Mouse (Mus musculus) C2C12 (cell line): ENCODE measurements around the gene Arpc5l. TPM values are rescaled to one million over a fixed set of nuclear protein-coding genes. Genes with fewer than 3 reads are reported as not detected.

Experiments
- H3K27me3 ChIP-seq: one replicate; pipeline ENCODE4 v1.6.1; 2011; ENCODE audit not compliant: control insufficient read depth, insufficient read depth, insufficient read length
- H3K36me3 ChIP-seq: one replicate; pipeline ENCODE4 v1.6.1; 2011; ENCODE audit not compliant: control insufficient read depth, insufficient read depth
- H3K4me3 ChIP-seq: one replicate; pipeline ENCODE4 v1.5.1; 2011; ENCODE audit warnings: mild to moderate bottlenecking, control low read depth; ENCODE audit not compliant: poor library complexity, insufficient read depth, severe bottlenecking
- H3K79me2 ChIP-seq: one replicate; pipeline ENCODE4 v1.6.1; 2011; ENCODE audit not compliant: control insufficient read depth, insufficient read depth
- H3K79me3 ChIP-seq: one replicate; pipeline ENCODE4 v1.6.1; 2011; ENCODE audit warnings: low read depth, control low read depth
- H3ac ChIP-seq: one replicate; pipeline ENCODE3; 2011; ENCODE audit warnings: low read depth; ENCODE audit not compliant: control insufficient read depth, insufficient read length
- CEBPB ChIP-seq: IDR thresholded peaks from one replicate; pipeline ENCODE4 v1.6.1; 2011; ENCODE audit warnings: low read depth, mild to moderate bottlenecking, control low read depth, moderate library complexity
- CTCF ChIP-seq: IDR thresholded peaks from one replicate; pipeline ENCODE4 v1.5.1; 2011; ENCODE audit not compliant: control insufficient read depth, insufficient read depth, insufficient read length
- FOSL1 ChIP-seq: IDR thresholded peaks from one replicate; pipeline ENCODE4 v1.8.0; 2011; ENCODE audit warnings: mild to moderate bottlenecking, low read length; ENCODE audit not compliant: poor library complexity, insufficient read depth, severe bottlenecking
- MAX ChIP-seq: IDR thresholded peaks from one replicate; pipeline ENCODE4 v1.6.1; 2011; ENCODE audit warnings: mild to moderate bottlenecking, control low read depth
- MYOD1 ChIP-seq: IDR thresholded peaks from one replicate; pipeline ENCODE4 v1.6.1; 2011; ENCODE audit warnings: low read depth; ENCODE audit not compliant: control insufficient read depth, insufficient read length
- MYOG ChIP-seq: IDR thresholded peaks from one replicate; pipeline ENCODE4 v1.6.1; 2011; ENCODE audit not compliant: control insufficient read depth, insufficient read length; ENCODE audit errors: extremely low read depth
- USF1 ChIP-seq: IDR thresholded peaks from one replicate; pipeline ENCODE4 v1.6.1; 2011; ENCODE audit warnings: low read depth, mild to moderate bottlenecking, control low read depth, moderate library complexity
- long read RNA-seq, 2 experiments: library from polyadenylated mRNA; unstranded; transcript quantifications; one replicate each; pipeline ENCODE4 v2.0.0; 2019 to 2020
- polyA plus RNA-seq: library from polyadenylated mRNA; unstranded; fragments of >200 nt; fragmentation: generic; extraction: Trizol; gene quantifications from one replicate; pipeline ENCODE4 v1.2.1, GENCODE M21; 2012; ENCODE audit warnings: missing spikeins

The Arpc5l gene
- polyA plus RNA-seq, result 73.7 TPM
- long read RNA-seq, experiment 1, full-length matches to known transcripts, result 12 of 30 reads
- long read RNA-seq, experiment 1, partial matches to known transcripts, result 10 of 30 reads
- long read RNA-seq, experiment 1, other reads (novel, unspliced or antisense), result 8 of 30 reads
- long read RNA-seq, experiment 2, partial matches to known transcripts, result 0 of 5 reads
- long read RNA-seq, experiment 2, other reads (novel, unspliced or antisense), result 4 of 5 reads

GRCm38 (mm10) chr2:39004880-39005435 is at the start of gene Arpc5l:
TSS of gene Arpc5l (plus strand) at chr2:39005348.
- peaks cover 85% of the 10 kb centered on the region for H3K79me2 ChIP-seq
- peaks cover 55% of the 10 kb centered on the region for H3K79me3 ChIP-seq
- peak within 1 kb of the TSS; percentile 84 for H3K4me3 ChIP-seq
- no peaks in the 10 kb centered on the region for H3K27me3 ChIP-seq
- peak within 1 kb of the TSS; percentile 92 for H3ac ChIP-seq
- TF ChIP-seq CTCF (no peak), MAX (peak; percentile 77)
- peaks cover 43% of the 10 kb centered on the region for H3K36me3 ChIP-seq

- H3ac ChIP-seq, result no peak overlapping the region
- no peaks in the 10 kb centered on the region for H3K79me3 ChIP-seq
- H3K4me3 ChIP-seq, result no peak overlapping the region
- H3K36me3 ChIP-seq, result no peaks in the 10 kb centered on the region
- no peak for TF ChIP-seq MYOG
- no peak for TF ChIP-seq MYOD1
- TF ChIP-seq USF1, result no peak
- TF ChIP-seq MAX, result no peak
- no peak for TF ChIP-seq CEBPB
- TF ChIP-seq FOSL1, result no peak
- no peak for TF ChIP-seq CTCF
- no peaks in the 10 kb centered on the region for H3K27me3 ChIP-seq
- no peaks in the 10 kb centered on the region for H3K79me2 ChIP-seq
These were observed 49.1 kb upstream of the Arpc5l start for GRCm38 (mm10) chr2:38956062-38956461.

GRCm38 (mm10) chr2:38957671-38958223 is 47.4 kb upstream of the Arpc5l start:
- no peaks in the 10 kb centered on the region for H3K27me3 ChIP-seq
- no peak overlapping the region for H3ac ChIP-seq
- H3K36me3 ChIP-seq, result no peaks in the 10 kb centered on the region
- TF ChIP-seq CTCF, result no peak
- TF ChIP-seq MYOG, result no peak
- TF ChIP-seq USF1, result no peak
- TF ChIP-seq CEBPB, result no peak
- TF ChIP-seq MYOD1, result no peak
- TF ChIP-seq MAX, result no peak
- TF ChIP-seq FOSL1, result no peak
- H3K79me2 ChIP-seq, result no peaks in the 10 kb centered on the region
- H3K79me3 ChIP-seq, result no peaks in the 10 kb centered on the region
- H3K4me3 ChIP-seq, result no peak overlapping the region

- Histone ChIP-seq H3K4me3 (no peak overlapping the region), H3K36me3 (no peaks in the 10 kb centered on the region), H3K27me3 (no peaks in the 10 kb centered on the region), H3K79me3 (no peaks in the 10 kb centered on the region), H3K79me2 (no peaks in the 10 kb centered on the region), H3ac (no peak overlapping the region)
- TF ChIP-seq FOSL1, result no peak
- no peak for TF ChIP-seq CTCF
- no peak for TF ChIP-seq MAX
- no peak for TF ChIP-seq CEBPB
- no peak for TF ChIP-seq MYOG
- TF ChIP-seq USF1, result no peak
- TF ChIP-seq MYOD1, result no peak
These were observed 41.0 kb upstream of the Arpc5l start for GRCm38 (mm10) chr2:38964198-38964597.

GRCm38 (mm10) chr2:38969650-38970049 is 35.5 kb upstream of the Arpc5l start:
- Histone ChIP-seq H3K4me3 (no peak overlapping the region), H3K79me3 (no peaks in the 10 kb centered on the region), H3K36me3 (no peaks in the 10 kb centered on the region), H3K79me2 (no peaks in the 10 kb centered on the region), H3K27me3 (no peaks in the 10 kb centered on the region), H3ac (no peak overlapping the region)
- no peak for TF ChIP-seq MAX
- no peak for TF ChIP-seq MYOD1
- TF ChIP-seq FOSL1, result no peak

- no peak overlapping the region for H3K4me3 ChIP-seq
- TF ChIP-seq MAX (no peak), CTCF (no peak), CEBPB (no peak), MYOG (no peak), MYOD1 (no peak), USF1 (no peak), FOSL1 (no peak)
- no peaks in the 10 kb centered on the region for H3K79me3 ChIP-seq
- no peak overlapping the region for H3ac ChIP-seq
- H3K79me2 ChIP-seq, result no peaks in the 10 kb centered on the region
- no peaks in the 10 kb centered on the region for H3K27me3 ChIP-seq
- no peaks in the 10 kb centered on the region for H3K36me3 ChIP-seq
These were observed 35.1 kb upstream of the Arpc5l start for GRCm38 (mm10) chr2:38970057-38970456.
